Mouse (Mus musculus): ENCODE data around the gene Zfp12. TPM values are rescaled to one million over a fixed set of nuclear protein-coding genes. Genes with fewer than 3 reads are reported as not detected.

The Zfp12 gene
- polyA plus RNA-seq, 1 experiment from 2014 or later = 30.4 TPM

- H3K4me3 ChIP-seq (ENCODE audit: low read depth, low read length) = no peak overlapping the region
- H3K4me1 ChIP-seq (replicated peaks; ENCODE audit: control insufficient read depth, insufficient read depth, low read length) = 0 out of 2 replicates have a peak, but pooled peaks cover 2% of the 10 kb centered on the region
- 95% methylated on average over 7 of the region's 7 CpGs for WGBS
- peaks cover 3% of the 10 kb centered on the region; the same call in 1 of the 2 replicates for H3K9me3 ChIP-seq (ENCODE audit: control insufficient read depth, low read length)
- H3K27ac ChIP-seq (ENCODE audit: low read depth, low read length) = no peak overlapping the region
- no peak overlapping the region for H3K9ac ChIP-seq (ENCODE audit: low read length)
- DNase-seq (ENCODE audit: low spot score) (no peak), ATAC-seq (replicated peaks; ENCODE audit: low FRiP score) (no peak)
- H3K27me3 ChIP-seq (ENCODE audit: control insufficient read depth, insufficient read depth, low read length) = peaks cover 12% of the 10 kb centered on the region
- no peak overlapping the region for H3K4me2 ChIP-seq (ENCODE audit: low read depth, low read length, severe bottlenecking)
- peaks cover 12% of the 10 kb centered on the region for H3K36me3 ChIP-seq (ENCODE audit: control insufficient read depth, insufficient read depth, low read length)
Measured at GRCm38 (mm10) chr5:143298391-143298790, 63.4 kb downstream of the Zfp12 start.

Other genes starting within 250 kb of the Zfp12 start
- gene Rnf216, start 122.2 kb upstream of the Zfp12 start, polyA plus RNA-seq (2014; fragmentation: Nextera tagmentation; extraction: Ambion mirVana) = 38.6 and 42.7 TPM in 2 replicates
- 0.07 TPM in 1 of 2 replicates, not detected in the other for gene Olfr718-ps1, start 87.6 kb upstream of the Zfp12 start, polyA plus RNA-seq (2014; fragmentation: Nextera tagmentation; extraction: Ambion mirVana)
- gene Rbak, start 54.4 kb upstream of the Zfp12 start, polyA plus RNA-seq (2014; fragmentation: Nextera tagmentation; extraction: Ambion mirVana) = 15.9 and 17.2 TPM in 2 replicates
- gene Spdye4b, start 54.1 kb upstream of the Zfp12 start, polyA plus RNA-seq (2014; fragmentation: Nextera tagmentation; extraction: Ambion mirVana) = not detected in 2 replicates
- gene Spdye4a, start 8.3 kb upstream of the Zfp12 start, polyA plus RNA-seq (2014; fragmentation: Nextera tagmentation; extraction: Ambion mirVana) = not detected in 2 replicates
- 3.5 and 4.2 TPM in 2 replicates for gene Zfp316, start 34.9 kb downstream of the Zfp12 start, polyA plus RNA-seq (2014; fragmentation: Nextera tagmentation; extraction: Ambion mirVana)
- not detected in 2 replicates for gene Zfp853, start 58.5 kb downstream of the Zfp12 start, polyA plus RNA-seq (2014; fragmentation: Nextera tagmentation; extraction: Ambion mirVana)
- 65.8 and 75.0 TPM in 2 replicates for gene E130309D02Rik, start 80.2 kb downstream of the Zfp12 start, polyA plus RNA-seq (2014; fragmentation: Nextera tagmentation; extraction: Ambion mirVana)
- gene Zdhhc4, start 94.1 kb downstream of the Zfp12 start, polyA plus RNA-seq (2014; fragmentation: Nextera tagmentation; extraction: Ambion mirVana) = 69.4 and 71.9 TPM in 2 replicates
- gene Grid2ip, start 122.2 kb downstream of the Zfp12 start, polyA plus RNA-seq (2014; fragmentation: Nextera tagmentation; extraction: Ambion mirVana) = 0.31 and 0.64 TPM in 2 replicates
- 190 and 196 TPM in 2 replicates for gene Kdelr2, start 168.7 kb downstream of the Zfp12 start, polyA plus RNA-seq (2014; fragmentation: Nextera tagmentation; extraction: Ambion mirVana)
- gene Daglb, start 229.4 kb downstream of the Zfp12 start, polyA plus RNA-seq (2014; fragmentation: Nextera tagmentation; extraction: Ambion mirVana) = 12.5 and 13.8 TPM in 2 replicates